Mouse (Mus musculus) 3T3-L1 (cell line): ENCODE data around the gene Abcg4.
"Not testable (repeated sequence)": the region's sequence is repeated elsewhere in the genome, so short reads cannot be mapped to it uniquely, and the experiment has no call there.

Experiments used
- DNase-seq: peaks from one replicate; pipeline ENCODE4 v3.0.0-alpha.2; 2015; ENCODE audit warnings: low read depth, low spot score

Abcg4 gene

GRCm38 (mm10) chr9:44288076-44288958 is at the start of gene Abcg4:
TSS of gene Abcg4 (minus strand) at chr9:44288615.
- DNase-seq, result no peak

- DNase-seq, result peak; percentile 40
Observed at GRCm38 (mm10) chr9:44337436-44338169, 49.2 kb upstream of the Abcg4 start.

GRCm38 (mm10) chr9:44336964-44337363 is 48.5 kb upstream of the Abcg4 start:
- peak; percentile 58 for DNase-seq

- peak; percentile 49 for DNase-seq
Observed at GRCm38 (mm10) chr9:44336513-44336912, 48.1 kb upstream of the Abcg4 start.

- no peak for DNase-seq
Observed at GRCm38 (mm10) chr9:44336093-44336406, 47.6 kb upstream of the Abcg4 start.

DNA sequence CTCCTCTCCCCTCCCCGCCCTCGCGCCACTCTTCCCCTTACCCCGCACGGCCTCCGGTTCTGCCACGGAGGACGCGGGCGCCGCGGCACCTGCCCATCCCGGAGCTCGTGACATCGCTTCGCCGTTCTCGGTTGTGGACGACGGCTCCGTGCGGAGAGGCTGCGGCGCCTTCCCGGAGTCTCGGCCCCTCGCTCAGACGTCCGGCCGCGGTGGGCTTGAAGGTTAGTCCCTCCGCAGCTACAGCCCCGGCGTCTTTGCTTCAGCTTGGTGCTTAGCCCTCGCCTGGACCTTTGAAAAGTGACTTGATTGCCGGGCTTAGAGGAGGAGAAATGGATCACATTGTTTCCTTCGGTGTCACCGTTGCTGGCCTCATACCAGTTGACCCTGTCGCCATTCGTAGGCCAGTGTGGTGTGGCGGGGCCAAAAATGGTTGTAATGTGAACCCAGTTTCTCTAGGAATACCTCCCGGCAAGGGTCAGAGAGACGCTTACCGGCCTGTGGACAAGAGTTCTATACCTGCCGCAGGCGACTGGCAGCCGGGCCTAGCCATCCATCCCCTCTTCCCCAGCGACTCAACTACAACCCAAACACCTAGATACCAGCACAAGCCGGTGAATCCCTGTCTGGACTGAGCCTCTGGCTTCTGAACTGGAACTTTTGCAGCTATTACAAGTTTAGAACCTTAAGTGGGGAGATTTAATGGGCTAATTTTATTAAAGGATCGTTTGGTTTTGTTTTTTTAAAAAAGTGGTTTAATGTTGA is 47.1 kb upstream of the Abcg4 start:
- DNase-seq, result peak; percentile 55

- DNase-seq, result peak; percentile 99
Observed at GRCm38 (mm10) chr9:44334396-44335330, 46.2 kb upstream of the Abcg4 start, which contains the start of gene H2afx. TSS of gene H2afx (plus strand) at chr9:44334694.

DNA sequence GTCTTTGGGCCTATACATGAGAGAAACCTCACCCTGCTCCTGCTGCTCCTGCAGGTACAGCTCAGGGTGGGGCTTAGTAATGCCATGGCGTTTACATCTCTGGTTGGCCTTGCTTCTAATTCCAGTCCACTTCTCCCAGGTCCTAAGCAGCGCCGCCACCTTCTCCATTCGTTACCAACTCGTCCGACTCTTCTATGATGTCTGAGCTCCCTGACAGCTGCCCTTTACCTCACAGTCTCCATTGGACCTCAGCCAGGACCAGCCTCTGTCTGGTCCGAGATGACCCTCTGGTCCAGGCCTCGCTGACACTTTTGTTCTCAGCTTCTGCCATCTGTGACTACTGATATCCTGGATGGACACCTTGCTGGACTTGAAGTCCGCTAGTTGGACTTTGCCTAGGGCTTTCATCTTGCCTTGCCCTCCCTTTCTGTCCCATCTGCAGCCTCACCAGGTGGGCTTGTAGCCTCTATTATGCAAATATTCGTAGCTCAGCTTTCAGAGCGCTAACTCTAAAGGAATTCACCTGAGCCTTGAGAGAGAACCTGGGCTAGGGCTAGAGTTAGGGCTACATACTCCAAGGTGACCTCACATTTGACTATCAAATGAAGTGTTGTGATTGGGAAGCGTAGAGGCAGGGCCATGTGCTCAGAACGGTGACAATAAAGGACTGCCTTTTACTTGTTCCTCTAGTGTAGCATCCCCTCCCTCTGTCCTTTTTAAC is 44.7 kb upstream of the Abcg4 start:
- DNase-seq, result no peak

- no peak for DNase-seq
Observed at GRCm38 (mm10) chr9:44330736-44331135, 42.3 kb upstream of the Abcg4 start.

DNA sequence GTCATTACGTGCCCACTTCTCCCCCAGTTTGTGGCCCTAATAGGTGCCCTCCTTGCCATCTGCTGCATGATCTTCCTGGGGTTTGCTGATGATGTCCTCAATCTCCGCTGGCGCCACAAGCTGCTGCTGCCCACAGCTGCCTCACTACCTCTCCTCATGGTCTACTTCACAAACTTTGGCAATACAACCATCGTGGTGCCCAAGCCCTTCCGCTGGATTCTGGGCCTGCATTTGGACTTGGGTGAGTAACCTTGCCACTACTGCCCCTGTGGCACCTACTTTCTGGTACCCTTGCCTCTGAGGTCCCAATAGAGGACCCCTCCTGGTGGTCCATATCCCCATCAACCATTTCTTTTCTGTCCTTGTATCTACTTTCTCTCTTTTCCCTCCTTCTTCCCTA is 39.5 kb upstream of the Abcg4 start:
- no peak for DNase-seq

GRCm38 (mm10) chr9:44327064-44327711 is 38.8 kb upstream of the Abcg4 start:
- peak; percentile 40 for DNase-seq

GRCm38 (mm10) chr9:44326371-44327063 is 38.1 kb upstream of the Abcg4 start:
- peak; percentile 92 for DNase-seq

DNA sequence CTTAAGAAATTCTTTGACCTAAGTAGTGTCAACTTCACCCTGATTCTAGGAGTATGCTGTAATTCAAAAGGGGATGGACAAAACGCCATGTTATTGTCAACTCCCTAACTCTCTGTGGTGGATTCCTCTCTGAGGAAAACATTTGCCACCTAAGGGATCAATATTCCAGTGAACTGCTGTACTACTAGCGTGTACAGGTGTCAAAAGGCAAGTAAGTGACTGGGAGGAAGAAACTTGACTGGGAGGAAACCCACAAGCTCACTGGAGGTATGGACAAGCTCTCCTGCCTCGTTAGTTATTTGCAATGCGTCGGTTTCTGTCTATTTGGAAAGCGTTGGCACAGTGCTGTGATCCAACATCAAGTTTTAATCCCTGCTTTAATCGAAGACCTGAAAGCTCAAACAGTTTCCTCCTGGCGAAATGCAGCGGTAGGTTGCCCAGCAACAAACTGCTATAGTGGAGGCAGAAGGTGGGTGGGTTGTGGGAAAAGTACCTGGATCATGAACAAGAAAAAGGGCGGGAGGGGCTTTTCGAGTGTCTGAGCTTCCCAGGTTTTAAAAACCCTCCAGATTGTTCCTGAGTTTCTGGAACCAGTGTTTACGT is 37.5 kb upstream of the Abcg4 start, which contains the start of gene Dpagt1:
Dpagt1 (plus strand) TSS at position 252 of the 603 bp plus-strand sequence.
- DNase-seq, result no peak

DNA sequence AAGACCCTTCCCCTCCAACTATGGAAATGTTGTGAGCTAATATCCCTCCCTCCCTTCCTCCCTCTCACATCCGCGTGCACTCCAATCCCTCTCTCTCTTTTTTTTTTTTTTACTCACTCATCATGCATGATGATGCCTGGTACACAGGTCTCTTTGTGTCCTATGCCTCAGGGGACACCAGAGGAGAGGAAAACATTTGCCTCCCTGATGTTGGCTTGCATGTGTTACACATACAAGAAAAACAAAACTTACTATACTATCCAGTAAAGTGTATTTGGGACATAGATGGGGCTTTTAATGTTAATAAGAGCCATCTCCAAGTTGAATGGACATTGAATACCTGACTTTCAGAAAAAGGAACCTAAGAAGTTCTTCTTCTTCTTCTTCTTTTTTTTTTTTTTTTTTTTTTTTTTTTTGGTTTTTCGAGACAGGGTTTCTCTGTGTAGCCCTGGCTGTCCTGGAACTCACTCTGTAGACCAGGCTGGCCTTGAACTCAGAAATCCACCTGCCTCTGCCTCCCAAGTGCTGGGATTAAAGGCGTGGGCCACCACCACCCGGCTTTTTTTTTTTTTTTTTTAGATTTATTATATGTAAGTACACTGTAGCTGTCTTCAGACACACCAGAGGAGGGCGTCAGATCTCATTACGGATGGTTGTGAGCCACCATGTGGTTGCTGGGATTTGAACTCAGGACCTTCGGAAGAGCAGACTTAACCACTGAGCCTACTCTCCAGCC is 36.8 kb upstream of the Abcg4 start:
- not testable (repeated sequence) for DNase-seq

DNA sequence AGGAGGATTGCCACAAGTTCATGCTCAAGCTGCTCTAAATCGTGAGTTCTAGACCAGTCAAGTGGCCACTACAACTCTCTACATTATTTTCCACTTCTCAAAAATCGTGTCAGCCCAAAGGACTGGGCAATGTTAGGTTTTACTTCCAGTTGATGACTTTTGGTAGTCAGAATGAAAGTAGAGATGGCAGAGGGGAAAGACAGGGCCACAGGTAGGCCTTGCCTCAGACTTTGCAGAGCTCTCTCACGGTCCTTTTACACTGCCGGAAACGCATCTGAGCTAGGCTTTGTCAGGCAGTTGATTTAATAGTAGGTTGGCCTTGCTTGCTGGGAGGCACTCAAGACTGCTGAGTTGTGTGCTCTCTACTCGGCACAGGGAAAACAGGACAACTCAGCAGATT is 35.7 kb upstream of the Abcg4 start:
- no peak for DNase-seq

GRCm38 (mm10) chr9:44323656-44324055 is 35.2 kb upstream of the Abcg4 start:
- not testable (repeated sequence) for DNase-seq

- no peak for DNase-seq
Observed at GRCm38 (mm10) chr9:44320799-44321133, 32.4 kb upstream of the Abcg4 start.
